Mouse (Mus musculus) CH12.LX (cell line): ENCODE data around the gene Tns2. TPM values are rescaled to one million over a fixed set of nuclear protein-coding genes. Genes with fewer than 3 reads are reported as not detected.

Experiments used
- DNase-seq: peaks from one replicate; pipeline ENCODE4 v3.0.0-alpha.2; 2013; ENCODE audit errors: extremely low read depth
- H3K27ac ChIP-seq: 2 replicates; pipeline ENCODE4 v1.5.1; 2012; ENCODE audit warnings: low read depth, mild to moderate bottlenecking, control low read depth, moderate library complexity; ENCODE audit not compliant: insufficient read depth
- H3K27me3 ChIP-seq: replicated peaks from 2 replicates; pipeline ENCODE3; 2012; ENCODE audit warnings: inconsistent platforms
- H3K36me3 ChIP-seq, 2 experiments: replicated peaks in 1 of 2; 2 replicates each; pipeline versions ENCODE3 to v1.6.1; 2012; ENCODE audit warnings: inconsistent platforms in 1 of 2, low read length in 1 of 2, mild to moderate bottlenecking in 1 of 2, mixed read lengths in 1 of 2, moderate library complexity in 1 of 2; ENCODE audit not compliant: control insufficient read depth in 1 of 2, insufficient read depth in 1 of 2
- H3K4me1 ChIP-seq, 2 experiments: 2 replicates each; pipeline ENCODE4 v1.6.1; 2012; ENCODE audit warnings: inconsistent platforms in 1 of 2, moderate library complexity in 1 of 2; ENCODE audit not compliant: insufficient read depth in 2 of 2, control insufficient read depth in 1 of 2
- H3K4me2 ChIP-seq: 2 replicates; pipeline ENCODE4 v1.6.1; 2012; ENCODE audit warnings: low read depth, mild to moderate bottlenecking, control low read depth; ENCODE audit not compliant: poor library complexity, insufficient read depth, severe bottlenecking
- H3K4me3 ChIP-seq, 3 experiments: fragments of 150-350 bp in 1 of 3; sonication (generic) in 1 of 3; replicated peaks in 1 of 3; 2 replicates each; pipeline versions ENCODE3 to v1.5.1; 2011 to 2012; ENCODE audit warnings: low read depth in 2 of 3, low read length in 2 of 3, mild to moderate bottlenecking in 2 of 3, moderate library complexity in 2 of 3, control low read depth in 1 of 3, improper control_type of control experiment in 1 of 3, inconsistent platforms in 1 of 3, mixed read lengths in 1 of 3; ENCODE audit not compliant: poor library complexity in 1 of 3
- H3K79me2 ChIP-seq: replicated peaks from 2 replicates; pipeline ENCODE4 v1.6.1; 2012; ENCODE audit warnings: mild to moderate bottlenecking, moderate library complexity; ENCODE audit not compliant: control insufficient read depth, poor library complexity, insufficient read depth, severe bottlenecking; ENCODE audit errors: extremely low read depth
- H3K9ac ChIP-seq: 2 replicates; pipeline ENCODE4 v1.6.1; 2012; ENCODE audit warnings: low read depth, mild to moderate bottlenecking, control low read depth, moderate library complexity; ENCODE audit not compliant: insufficient read depth
- H3K9me3 ChIP-seq: replicated peaks from 2 replicates; pipeline ENCODE3; 2012; ENCODE audit warnings: low read length, inconsistent platforms, mixed read lengths
- E2F4 ChIP-seq: IDR thresholded peaks from 2 replicates; pipeline ENCODE4 v1.6.1; 2011; ENCODE audit warnings: low read depth, low read length, improper control_type of control experiment; ENCODE audit not compliant: insufficient replicate concordance
- ELF1 ChIP-seq: IDR thresholded peaks from 2 replicates; pipeline ENCODE4 v1.6.1; 2014; ENCODE audit warnings: low read depth, mild to moderate bottlenecking, inconsistent platforms, low read length, improper control_type of control experiment
- EP300 ChIP-seq: IDR thresholded peaks from 2 replicates; pipeline ENCODE4 v1.6.1; 2011; ENCODE audit warnings: low read length, improper control_type of control experiment
- JUN ChIP-seq: IDR thresholded peaks from 2 replicates; pipeline ENCODE4 v1.6.1; 2011; ENCODE audit warnings: low read depth, mild to moderate bottlenecking, low read length, improper control_type of control experiment, moderate library complexity; ENCODE audit not compliant: insufficient read depth
- JUND ChIP-seq: conservative IDR thresholded peaks from 2 replicates; pipeline ENCODE4 v1.6.1; 2011; ENCODE audit warnings: low read depth, low read length, improper control_type of control experiment
- MAZ ChIP-seq: IDR thresholded peaks from 2 replicates; pipeline ENCODE4 v1.6.1; 2012; ENCODE audit warnings: low read depth, mild to moderate bottlenecking, inconsistent platforms, low read length, improper control_type of control experiment, moderate library complexity
- MEF2A ChIP-seq: IDR thresholded peaks from 2 replicates; pipeline ENCODE4 v1.6.1; 2014; ENCODE audit warnings: low read depth, mild to moderate bottlenecking, inconsistent platforms, low read length, improper control_type of control experiment, borderline replicate concordance
- MXI1 ChIP-seq: IDR thresholded peaks from 2 replicates; pipeline ENCODE4 v1.6.1; 2011; ENCODE audit warnings: mild to moderate bottlenecking, low read depth, low read length, improper control_type of control experiment
- POLR2A ChIP-seq: IDR thresholded peaks from 2 replicates; pipeline ENCODE4 v1.6.1; 2011; ENCODE audit warnings: low read depth, mild to moderate bottlenecking, improper control_type of control experiment, low read length
- POLR2AphosphoS2 ChIP-seq: IDR thresholded peaks from 2 replicates; pipeline ENCODE4 v1.6.1; 2011; ENCODE audit warnings: low read depth, low read length, improper control_type of control experiment
- RAD21 ChIP-seq: IDR thresholded peaks from 2 replicates; pipeline ENCODE4 v1.6.1; 2011; ENCODE audit warnings: low read depth, mild to moderate bottlenecking, low read length, improper control_type of control experiment, moderate library complexity
- SIN3A ChIP-seq: IDR thresholded peaks from 2 replicates; pipeline ENCODE4 v1.6.1; 2012; ENCODE audit warnings: low read length, improper control_type of control experiment, inconsistent platforms
- SMC3 ChIP-seq: IDR thresholded peaks from 2 replicates; pipeline ENCODE4 v1.6.1; 2011; ENCODE audit warnings: low read depth, low read length, improper control_type of control experiment
- TBP ChIP-seq: conservative IDR thresholded peaks from 2 replicates; pipeline ENCODE4 v1.6.1; 2011; ENCODE audit warnings: low read depth, low read length, improper control_type of control experiment
- UBTF ChIP-seq: IDR thresholded peaks from 2 replicates; pipeline ENCODE4 v1.6.1; 2012; ENCODE audit warnings: low read depth, mild to moderate bottlenecking, inconsistent platforms, low read length, improper control_type of control experiment, moderate library complexity
- USF1 ChIP-seq: IDR thresholded peaks from 2 replicates; pipeline ENCODE4 v1.6.1; 2014; ENCODE audit warnings: low read depth, mild to moderate bottlenecking, inconsistent platforms, low read length, improper control_type of control experiment
- ZC3H11A ChIP-seq: IDR thresholded peaks from 2 replicates; pipeline ENCODE4 v1.6.1; 2012; ENCODE audit warnings: low read depth, mild to moderate bottlenecking, inconsistent platforms, low read length, improper control_type of control experiment
- ZMIZ1 ChIP-seq: IDR thresholded peaks from 2 replicates; pipeline ENCODE4 v1.6.1; 2012; ENCODE audit warnings: low read depth, mild to moderate bottlenecking, inconsistent platforms, low read length, improper control_type of control experiment
- ZNF384 ChIP-seq: IDR thresholded peaks from 2 replicates; pipeline ENCODE4 v1.6.1; 2012; ENCODE audit warnings: low read depth, low read length, improper control_type of control experiment, inconsistent platforms
- dilution Hi-C: fragments of 300-500 bp; cut with MboI; formaldehyde crosslinking; loops from 2 replicates; pipeline ENCODE4 v1.14.3; 2020; ENCODE audit warnings: low sequenced_read_pairs; ENCODE audit not compliant: extremely low pct_unique_long_range_greater_than_20kb, extremely low pct_ligation_motif_present
- in situ Hi-C: fragments of 300-500 bp; cut with MboI; formaldehyde crosslinking; loops from 3 replicates; pipeline ENCODE4 v1.14.3; 2019; ENCODE audit warnings: low sequenced_read_pairs, low pct_ligation_motif_present, low pct_unique_long_range_greater_than_20kb, mixed read lengths
- polyA plus RNA-seq: library from polyadenylated mRNA; unstranded; fragments of >175 nt; gene quantifications from 2 replicates; pipeline ENCODE4 v1.2.1, GENCODE M21; 2012; ENCODE audit warnings: low read depth; ENCODE audit not compliant: insufficient read length
- total RNA-seq, 2 experiments: library from RNA; depleted of rRNA; stranded (reverse); fragments of 300-350 nt in 1 of 2; fragments of >200 nt in 1 of 2; gene quantifications; 2 replicates each; pipeline ENCODE4 v1.2.3; 2012 to 2014

Tns2 gene
- total and polyA plus RNA-seq, 3 experiments: 0.13 to 0.34 TPM; not detected in 1

GRCm38 (mm10) chr15:102113674-102114073 lies 13.5 kb downstream of the Tns2 start:
- H3K36me3 ChIP-seq: peaks cover 27 to 42% of the 10 kb centered on the region in 2 experiments
- H3K4me3 ChIP-seq: no peak overlapping the region
- DNase-seq: no peak
- H3K4me2 ChIP-seq: no peak overlapping the region
- no peaks in the 10 kb centered on the region for H3K9me3 ChIP-seq
- H3K9ac ChIP-seq: no peak overlapping the region
- no peak for TF ChIP-seq POLR2A
- TF ChIP-seq RAD21: no peak
- TF ChIP-seq ZMIZ1: no peak
- TF ChIP-seq MAZ: no peak
- no peak for TF ChIP-seq MXI1
- no peak for TF ChIP-seq ZNF384
- no peak for TF ChIP-seq SMC3
- TF ChIP-seq POLR2AphosphoS2: no peak
- TF ChIP-seq, all 38 proteins: peak for 0
- Histone ChIP-seq H3K79me2 (no peaks in the 10 kb centered on the region), H3K4me1 (peaks cover 11 to 18% of the 10 kb centered on the region in 2 experiments; a peak in 3 of 4 replicates), H3K27me3 (peaks cover 2% of the 10 kb centered on the region), H3K27ac (no peak overlapping the region)
- in situ Hi-C loops: no loop called here
- dilution Hi-C loops: no loop called here

DNA sequence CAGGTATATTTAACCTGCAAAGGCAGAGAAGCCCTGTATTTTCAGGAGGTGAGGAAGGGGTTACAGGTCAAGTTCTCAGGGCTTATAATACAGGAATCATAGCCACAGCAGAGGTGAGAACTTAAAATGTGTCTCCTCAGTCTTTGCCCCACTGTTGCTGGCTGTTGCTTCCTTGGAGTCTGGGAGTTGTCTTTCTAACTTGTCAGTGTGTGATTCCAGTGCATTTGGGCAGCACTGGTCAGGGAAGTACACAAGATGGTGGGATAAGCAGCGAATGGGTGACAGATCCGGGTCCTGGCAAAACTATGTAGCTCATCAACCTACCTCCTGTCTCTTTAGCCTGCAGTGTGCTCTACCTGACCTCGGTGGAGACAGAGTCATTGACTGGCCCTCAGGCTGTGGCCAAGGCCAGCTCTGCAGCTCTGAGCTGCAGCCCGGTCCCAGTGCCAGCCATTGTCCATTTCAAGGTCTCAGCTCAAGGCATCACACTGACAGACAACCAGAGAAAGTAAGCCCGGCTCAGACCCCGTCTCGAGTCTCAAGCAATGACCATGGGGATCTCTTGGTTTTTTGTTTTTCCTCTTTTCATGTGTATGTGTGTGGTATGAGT lies 14.5 kb downstream of the Tns2 start:
- H3K4me2 ChIP-seq: no peak overlapping the region
- in situ Hi-C loops (no loop called here), dilution Hi-C loops (no loop called here)
- no peak overlapping the region for H3K27ac ChIP-seq
- no peak for DNase-seq
- TF ChIP-seq RAD21 (no peak), POLR2AphosphoS2 (no peak), POLR2A (no peak), JUN (no peak)
- H3K4me3 ChIP-seq: no peak overlapping the region
- H3K27me3 ChIP-seq: no peaks in the 10 kb centered on the region
- H3K4me1 ChIP-seq: peaks cover 7 to 12% of the 10 kb centered on the region in 2 experiments; a peak in 3 of 4 replicates
- no peaks in the 10 kb centered on the region for H3K9me3 ChIP-seq
- H3K79me2 ChIP-seq: no peaks in the 10 kb centered on the region
- H3K36me3 ChIP-seq: peaks cover 35 to 52% of the 10 kb centered on the region in 2 experiments
- H3K9ac ChIP-seq: no peak overlapping the region

DNA sequence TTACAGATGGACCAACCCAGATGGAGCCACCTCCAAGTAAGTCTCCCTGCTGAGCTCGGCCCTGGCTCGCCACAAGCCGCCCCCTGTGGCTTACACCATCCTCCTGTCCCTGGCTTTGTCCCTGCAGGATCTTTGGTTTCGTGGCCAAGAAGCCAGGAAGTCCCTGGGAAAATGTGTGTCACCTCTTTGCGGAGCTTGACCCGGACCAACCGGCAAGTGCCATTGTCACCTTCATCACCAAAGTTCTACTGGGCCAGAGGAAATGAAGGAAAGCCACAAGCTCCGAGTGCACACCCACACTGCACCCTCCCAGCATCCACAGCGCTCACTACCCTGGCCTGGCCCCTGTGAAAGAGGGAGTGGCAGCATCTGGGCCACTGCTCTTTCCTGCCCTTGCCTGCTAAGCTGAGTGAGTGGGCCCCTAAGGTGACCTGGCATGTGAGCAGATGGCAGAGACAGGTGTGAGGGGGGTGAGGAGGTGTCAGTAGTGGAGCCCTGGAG lies 15.6 kb downstream of the Tns2 start:
- Histone ChIP-seq H3K27ac (no peak overlapping the region), H3K4me3 (no peak overlapping the region), H3K36me3 (peaks cover 44 to 63% of the 10 kb centered on the region in 2 experiments), H3K9ac (no peak overlapping the region), H3K4me2 (no peak overlapping the region), H3K9me3 (no peaks in the 10 kb centered on the region), H3K27me3 (no peaks in the 10 kb centered on the region), H3K4me1 (peaks cover under 1 to 5% of the 10 kb centered on the region in 2 experiments; a peak in 3 of 4 replicates), H3K79me2 (no peaks in the 10 kb centered on the region)
- in situ Hi-C loops: no loop called here
- dilution Hi-C loops: no loop called here
- no peak for DNase-seq
- TF ChIP-seq MXI1: no peak
- no peak for TF ChIP-seq RAD21
- TF ChIP-seq TBP: no peak
- TF ChIP-seq ELF1: no peak
- no peak for TF ChIP-seq SIN3A
- TF ChIP-seq EP300: no peak
- no peak for TF ChIP-seq USF1
- no peak for TF ChIP-seq MEF2A
- no peak for TF ChIP-seq ZC3H11A
- TF ChIP-seq E2F4: no peak
- TF ChIP-seq UBTF: no peak
- no peak for TF ChIP-seq ZMIZ1
- no peak for TF ChIP-seq SMC3
- TF ChIP-seq JUND: no peak
